Mouse (Mus musculus) duodenum, adult 2 months (tissue): ENCODE data around the gene Adm2. TPM values are rescaled to one million over a fixed set of nuclear protein-coding genes. Genes with fewer than 3 reads are reported as not detected.

Experiments
- polyA plus RNA-seq: library from polyadenylated mRNA; depleted of rRNA; stranded (reverse); fragments of >200 nt; gene quantifications from 2 replicates; pipeline ENCODE4 v1.2.3, GENCODE M21; 2012; ENCODE audit warnings: low replicate concordance; rRNA removed

Adm2 gene
- polyA plus RNA-seq, result 0.59 and 3.3 TPM in 2 replicates

GRCm38 (mm10) chr15:89322670-89323522, at the start of gene Adm2:
Gene Adm2 (plus strand): TSS chr15:89322720.

GRCm38 (mm10) chr15:89315190-89315731, 7.3 kb upstream of the Adm2 start, which contains the start of gene Sbf1:
Gene Sbf1 (minus strand): TSS chr15:89315311.

GRCm38 (mm10) chr15:89334271-89334670, 11.8 kb downstream of the Adm2 start, which contains the start of gene Miox:
Gene Miox (plus strand): TSS chr15:89334398.

GRCm38 (mm10) chr15:89355241-89356187, 33.0 kb downstream of the Adm2 start, which contains the start of the genes Lmf2 and Ncaph2:
Gene Lmf2 (minus strand): TSS chr15:89355659.
Gene Ncaph2 (plus strand): TSS chr15:89355719.

GRCm38 (mm10) chr15:89373762-89374248, 51.3 kb downstream of the Adm2 start, which contains the start of gene Sco2:
Gene Sco2 (minus strand): TSS chr15:89373846.

Other genes starting within 250 kb of the Adm2 start
- 87.4 and 97.4 TPM in 2 replicates for gene Trabd, start 247.6 kb upstream of the Adm2 start, polyA plus RNA-seq
- gene Selenoo, start 233.6 kb upstream of the Adm2 start, polyA plus RNA-seq, result 42.4 and 57.0 TPM in 2 replicates
- 20.9 and 30.5 TPM in 2 replicates for gene Tubgcp6, start 199.6 kb upstream of the Adm2 start, polyA plus RNA-seq
- 19.2 and 21.0 TPM in 2 replicates for gene Hdac10, start 194.0 kb upstream of the Adm2 start, polyA plus RNA-seq
- 2.6 and 2.9 TPM in 2 replicates for gene Mapk12, start 182.0 kb upstream of the Adm2 start, polyA plus RNA-seq
- 1.2 and 1.8 TPM in 2 replicates for gene Mapk11, start 173.1 kb upstream of the Adm2 start, polyA plus RNA-seq
- 257 and 402 TPM in 2 replicates for gene Plxnb2, start 141.9 kb upstream of the Adm2 start, polyA plus RNA-seq
- gene Dennd6b, start 126.2 kb upstream of the Adm2 start, polyA plus RNA-seq, result 12.6 and 17.4 TPM in 2 replicates
- gene Ppp6r2, start 111.2 kb upstream of the Adm2 start, polyA plus RNA-seq, result 252 and 373 TPM in 2 replicates
- gene Sbf1, start 7.4 kb upstream of the Adm2 start, polyA plus RNA-seq, result 150 and 156 TPM in 2 replicates
- gene Miox, start 11.7 kb downstream of the Adm2 start, polyA plus RNA-seq, result 0.21 TPM in 1 of 2 replicates, not detected in the other
- gene Lmf2, start 32.9 kb downstream of the Adm2 start, polyA plus RNA-seq, result 30.4 and 32.4 TPM in 2 replicates
- 97.4 and 142 TPM in 2 replicates for gene Ncaph2, start 33.0 kb downstream of the Adm2 start, polyA plus RNA-seq
- gene Sco2, start 51.1 kb downstream of the Adm2 start, polyA plus RNA-seq, result 308 and 600 TPM in 2 replicates
- 99.3 and 259 TPM in 2 replicates for gene Tymp, start 54.3 kb downstream of the Adm2 start, polyA plus RNA-seq
- gene Odf3b, start 56.6 kb downstream of the Adm2 start, polyA plus RNA-seq, result 108 and 177 TPM in 2 replicates
- gene Klhdc7b, start 62.2 kb downstream of the Adm2 start, polyA plus RNA-seq, result 2.8 and 3.0 TPM in 2 replicates
- 0.78 and 1.7 TPM in 2 replicates for gene Syce3, start 87.8 kb downstream of the Adm2 start, polyA plus RNA-seq
- gene Cpt1b, start 103.1 kb downstream of the Adm2 start, polyA plus RNA-seq, result 2.7 and 2.8 TPM in 2 replicates
- 0.21 and 0.41 TPM in 2 replicates for gene C730034F03Rik, start 106.9 kb downstream of the Adm2 start, polyA plus RNA-seq
- 5.1 and 5.5 TPM in 2 replicates for gene Gm44502, start 107.0 kb downstream of the Adm2 start, polyA plus RNA-seq
- gene Chkb, start 107.2 kb downstream of the Adm2 start, polyA plus RNA-seq, result 104 and 155 TPM in 2 replicates
- gene Mapk8ip2, start 131.2 kb downstream of the Adm2 start, polyA plus RNA-seq, result 0.81 and 1.0 TPM in 2 replicates
- gene Arsa, start 154.7 kb downstream of the Adm2 start, polyA plus RNA-seq, result 35.8 and 42.8 TPM in 2 replicates
- 7.7 and 8.7 TPM in 2 replicates for gene Shank3, start 176.9 kb downstream of the Adm2 start, polyA plus RNA-seq
- 0.13 and 0.34 TPM in 2 replicates for gene Acr, start 245.6 kb downstream of the Adm2 start, polyA plus RNA-seq